Mouse (Mus musculus) cerebellum, adult 2 months (tissue): ENCODE results near the gene Atxn7l1.

Experiments
- CTCF ChIP-seq: fragments of 200-500 bp; IDR thresholded peaks from 2 replicates; pipeline ENCODE4 v1.5.1; 2011; ENCODE audit warnings: low read depth, mild to moderate bottlenecking, control low read depth, low read length, moderate library complexity, borderline replicate concordance; ENCODE audit not compliant: insufficient read depth
- POLR2A ChIP-seq: fragments of 200-500 bp; IDR thresholded peaks from 2 replicates; pipeline ENCODE4 v1.6.1; 2011; ENCODE audit warnings: low read length, control low read depth, borderline replicate concordance; ENCODE audit not compliant: insufficient read depth

- TF ChIP-seq POLR2A, result no peak
- TF ChIP-seq CTCF, result no peak
These were observed 9.0 kb downstream of the Atxn7l1 start for GRCm38 (mm10) chr12:33156334-33157018.
